Mouse (Mus musculus) forebrain, embryonic 11.5 days (tissue): ENCODE results near the gene Phlda3. TPM values are rescaled to one million over a fixed set of nuclear protein-coding genes. Genes with fewer than 3 reads are reported as not detected.

ENCODE experiments used
- ATAC-seq: fragments of 200-750 bp; cut with Nextera tagmentation; replicated peaks from 2 replicates; pipeline ENCODE4 v1.8.0; 2017; ENCODE audit warnings: moderate TSS enrichment; ENCODE audit not compliant: low FRiP score
- DNase-seq: peaks from one replicate; pipeline ENCODE4 v3.0.0-alpha.2; 2017; ENCODE audit warnings: low spot score
- H3K27ac ChIP-seq: fragments of 300-500 bp; sonication (generic); 2 replicates; pipeline ENCODE4 v1.5.1; 2014; ENCODE audit warnings: low read depth, low read length
- H3K27me3 ChIP-seq: fragments of 300-500 bp; sonication (generic); 2 replicates; pipeline ENCODE4 v1.6.1; 2014; ENCODE audit warnings: mild to moderate bottlenecking, low read length, mixed read lengths; ENCODE audit not compliant: control insufficient read depth, insufficient read depth
- H3K36me3 ChIP-seq: fragments of 300-500 bp; sonication (generic); 2 replicates; pipeline ENCODE4 v1.6.1; 2014; ENCODE audit warnings: mild to moderate bottlenecking, low read length, moderate library complexity, mixed read lengths; ENCODE audit not compliant: control insufficient read depth, insufficient read depth
- H3K4me1 ChIP-seq: fragments of 300-500 bp; sonication (generic); replicated peaks from 2 replicates; pipeline ENCODE4 v1.6.1; 2014; ENCODE audit warnings: low read length, mixed read lengths; ENCODE audit not compliant: control insufficient read depth, insufficient read depth
- H3K4me2 ChIP-seq: fragments of 300-500 bp; sonication (generic); 2 replicates; pipeline ENCODE4 v1.6.1; 2014; ENCODE audit warnings: low read depth, mild to moderate bottlenecking, low read length, moderate library complexity, mixed read lengths; ENCODE audit not compliant: severe bottlenecking
- H3K4me3 ChIP-seq: fragments of 300-500 bp; sonication (generic); 2 replicates; pipeline ENCODE4 v1.5.1; 2014; ENCODE audit warnings: low read depth, low read length
- H3K9ac ChIP-seq: fragments of 300-500 bp; sonication (generic); 2 replicates; pipeline ENCODE4 v1.6.1; 2014; ENCODE audit warnings: low read length
- H3K9me3 ChIP-seq: fragments of 300-500 bp; sonication (generic); 2 replicates; pipeline ENCODE4 v1.6.1; 2016; ENCODE audit warnings: low read length, mixed read lengths; ENCODE audit not compliant: control insufficient read depth
- WGBS: fragments of 180-500 bp; shearing (Covaris S2); extraction: QIAGEN DNeasy Blood & Tissue Kit; methylation state at CpG from one replicate; pipeline ENCODE4 v1.1.7; 2014; 5-methylcytosine and 5-hydroxymethylcytosine counted together
- polyA plus RNA-seq: library from polyadenylated mRNA; unstranded; fragments of >200 nt; fragmentation: Nextera tagmentation; extraction: Ambion mirVana; gene quantifications from 2 replicates; pipeline ENCODE4 v1.2.1, GENCODE M21; 2014

Gene Phlda3
- polyA plus RNA-seq, 1 experiment from 2014 or later: 21.5 TPM

DNA sequence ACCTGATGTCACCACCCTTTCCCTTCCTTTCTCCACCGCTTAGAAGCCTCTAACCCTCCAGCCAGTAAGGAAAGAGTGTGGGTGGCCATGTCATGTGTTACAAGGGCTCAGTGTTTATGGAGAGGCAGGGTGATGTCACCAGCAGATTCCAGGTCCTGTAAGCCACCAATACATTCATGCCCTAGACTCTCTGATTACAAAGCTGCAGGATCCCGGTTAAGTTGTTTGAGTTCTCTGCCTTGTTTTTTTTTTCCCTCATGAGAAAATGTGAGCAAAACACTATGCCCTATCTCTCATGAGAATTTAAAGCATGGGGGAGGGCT, 1.8 kb upstream of the Phlda3 start:
- 78% methylated on average over 2 of the region's 2 CpGs for WGBS

GRCm38 (mm10) chr1:135766592-135767306, 830 bp downstream of the Phlda3 start:
- Histone ChIP-seq H3K4me1 (peaks cover 4% of the 10 kb centered on the region; the same call in 1 of the 2 replicates), H3K9me3 (no peaks in the 10 kb centered on the region), H3K36me3 (no peaks in the 10 kb centered on the region; the same call in 1 of the 2 replicates), H3K4me2 (peak overlapping the region; percentile 97), H3K27ac (peak overlapping the region; percentile 12; the same call in 1 of the 2 replicates), H3K27me3 (no peaks in the 10 kb centered on the region; the same call in 1 of the 2 replicates), H3K4me3 (peak overlapping the region; percentile 54), H3K9ac (peak overlapping the region; percentile 83)
- WGBS: 33% methylated on average over 30 of the region's 30 CpGs
- DNase-seq (no peak), ATAC-seq (peak; percentile 45; the same call in 1 of the 2 replicates)

More for the DNA sequence above, 1.8 kb upstream of the Phlda3 start:
- Histone ChIP-seq H3K9ac (no peak overlapping the region), H3K9me3 (no peaks in the 10 kb centered on the region), H3K27ac (no peak overlapping the region), H3K27me3 (no peaks in the 10 kb centered on the region; the same call in 1 of the 2 replicates), H3K4me1 (peaks cover 4% of the 10 kb centered on the region; the same call in 1 of the 2 replicates), H3K36me3 (no peaks in the 10 kb centered on the region; the same call in 1 of the 2 replicates), H3K4me3 (no peak overlapping the region), H3K4me2 (no peak overlapping the region)
- ATAC-seq: no peak
- DNase-seq: no peak

- H3K4me1 ChIP-seq: peaks cover 4% of the 10 kb centered on the region; the same call in 1 of the 2 replicates
- WGBS: 87% methylated on average over 4 of the region's 4 CpGs
These were observed 1.5 kb downstream of the Phlda3 start for GRCm38 (mm10) chr1:135767324-135767890.

GRCm38 (mm10) chr1:135768400-135768799, 2.5 kb downstream of the Phlda3 start:
- H3K4me1 ChIP-seq: peaks cover 4% of the 10 kb centered on the region; the same call in 1 of the 2 replicates
- no peak overlapping the region for H3K4me2 ChIP-seq
- no peak overlapping the region for H3K27ac ChIP-seq
- DNase-seq (no peak), ATAC-seq (no peak)
- H3K9me3 ChIP-seq: no peaks in the 10 kb centered on the region
- no peaks in the 10 kb centered on the region; the same call in 1 of the 2 replicates for H3K36me3 ChIP-seq
- H3K9ac ChIP-seq: no peak overlapping the region
- H3K27me3 ChIP-seq: no peaks in the 10 kb centered on the region; the same call in 1 of the 2 replicates
- H3K4me3 ChIP-seq: no peak overlapping the region
- WGBS: 84% methylated on average over 2 of the region's 2 CpGs

More at GRCm38 (mm10) chr1:135767324-135767890, 1.5 kb downstream of the Phlda3 start:
- H3K27me3 ChIP-seq: no peaks in the 10 kb centered on the region; the same call in 1 of the 2 replicates
- peak overlapping the region; percentile 97; the same call in 1 of the 2 replicates for H3K4me2 ChIP-seq
- ATAC-seq (no peak), DNase-seq (no peak)
- no peaks in the 10 kb centered on the region; the same call in 1 of the 2 replicates for H3K36me3 ChIP-seq
- H3K27ac ChIP-seq: no peak overlapping the region
- no peak overlapping the region for H3K9ac ChIP-seq
- H3K4me3 ChIP-seq: peak overlapping the region; percentile 54; the same call in 1 of the 2 replicates
- H3K9me3 ChIP-seq: no peaks in the 10 kb centered on the region

DNA sequence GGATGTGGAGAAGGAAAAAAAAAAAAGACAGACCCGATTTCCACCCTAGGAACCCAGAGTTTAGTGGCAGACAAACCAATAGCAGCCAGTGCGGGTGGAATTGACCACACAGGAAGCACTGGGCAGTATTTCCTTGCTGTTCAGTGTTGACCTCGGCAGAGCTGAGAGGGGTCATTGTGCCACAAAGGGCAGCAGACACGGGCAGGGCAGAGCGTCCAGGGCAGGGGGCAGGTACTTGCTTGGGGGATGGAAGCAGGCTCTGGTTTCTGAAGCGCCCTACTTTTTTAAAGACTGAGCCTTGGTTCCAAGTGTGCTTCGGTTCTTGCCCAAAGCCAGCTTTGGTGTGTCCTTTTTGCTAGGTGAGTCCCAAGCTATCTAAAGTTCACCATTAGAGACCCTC, 4.3 kb downstream of the Phlda3 start:
- H3K4me3 ChIP-seq: no peak overlapping the region
- ATAC-seq: no peak
- no peak for DNase-seq
- no peaks in the 10 kb centered on the region for H3K9me3 ChIP-seq
- no peaks in the 10 kb centered on the region; the same call in 1 of the 2 replicates for H3K36me3 ChIP-seq
- 74% methylated on average over 7 of the region's 7 CpGs for WGBS
- H3K27ac ChIP-seq: no peak overlapping the region
- H3K9ac ChIP-seq: no peak overlapping the region
- H3K4me2 ChIP-seq: no peak overlapping the region
- no peaks in the 10 kb centered on the region for H3K27me3 ChIP-seq
- H3K4me1 ChIP-seq: peaks cover 4% of the 10 kb centered on the region; the same call in 1 of the 2 replicates

DNA sequence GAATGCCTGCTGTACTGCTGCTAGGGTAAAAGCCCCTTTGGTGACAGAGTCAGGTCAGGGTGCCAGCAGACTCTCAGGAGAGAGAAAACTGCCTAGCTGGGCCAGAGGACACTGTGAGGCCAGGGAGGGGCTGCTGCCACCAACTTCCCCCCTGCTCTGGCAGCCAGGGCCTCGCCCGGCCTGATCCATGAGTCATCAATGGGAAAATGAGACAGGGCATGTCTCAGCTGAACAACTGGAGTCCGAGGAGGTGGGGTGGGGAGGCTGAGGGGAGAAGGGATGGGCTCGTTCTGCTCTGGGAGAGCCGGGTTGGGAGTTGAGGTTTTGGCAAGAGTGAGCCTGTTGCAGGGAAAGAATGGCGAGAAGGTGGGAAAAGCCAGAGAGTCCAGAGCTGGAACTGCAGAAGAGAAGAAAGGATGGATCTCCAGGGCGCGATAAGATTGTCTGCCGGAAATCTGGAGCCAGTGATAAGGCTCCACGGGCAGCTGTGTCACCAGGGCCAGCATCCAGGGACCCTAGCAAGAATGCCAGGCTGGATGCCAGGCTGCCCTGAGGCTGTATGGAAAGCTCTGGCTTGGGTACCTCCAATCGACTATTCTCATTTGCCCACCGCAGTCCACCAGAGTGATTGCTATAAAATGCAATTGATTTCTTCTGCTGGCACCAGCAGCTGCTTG, 5.1 kb downstream of the Phlda3 start:
- 77% methylated on average over 12 of the region's 12 CpGs for WGBS
- H3K4me2 ChIP-seq: no peak overlapping the region
- no peak overlapping the region for H3K4me3 ChIP-seq
- H3K9me3 ChIP-seq: no peaks in the 10 kb centered on the region
- ATAC-seq (no peak), DNase-seq (no peak)
- H3K27me3 ChIP-seq: no peaks in the 10 kb centered on the region
- H3K4me1 ChIP-seq: peaks cover 4% of the 10 kb centered on the region; the same call in 1 of the 2 replicates
- H3K9ac ChIP-seq: no peak overlapping the region
- H3K27ac ChIP-seq: no peak overlapping the region
- H3K36me3 ChIP-seq: no peaks in the 10 kb centered on the region; the same call in 1 of the 2 replicates

DNA sequence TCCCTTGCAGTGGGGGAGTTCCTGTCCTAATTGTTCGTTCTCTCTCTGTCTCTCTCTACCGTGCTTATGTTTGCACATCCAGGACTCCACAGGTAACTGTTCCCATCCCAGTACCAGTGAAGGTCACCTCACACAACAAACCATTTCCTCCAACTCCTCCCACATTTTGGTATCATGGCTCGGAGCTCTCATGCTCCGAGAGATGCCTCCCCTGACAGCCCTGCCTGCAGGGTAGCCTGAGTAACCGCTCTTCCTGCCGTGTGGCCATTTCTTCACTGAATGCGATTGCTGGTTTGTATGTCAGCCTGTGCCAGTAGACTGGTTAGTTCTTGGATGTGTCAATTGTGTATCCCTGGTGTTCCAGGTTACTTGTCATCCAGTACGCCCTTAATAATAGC, 5.7 kb downstream of the Phlda3 start:
- WGBS: 77% methylated on average over 8 of the region's 8 CpGs
- peaks cover 2% of the 10 kb centered on the region; the same call in 1 of the 2 replicates for H3K4me1 ChIP-seq
- H3K27me3 ChIP-seq: no peaks in the 10 kb centered on the region
- H3K4me2 ChIP-seq: no peak overlapping the region
- no peaks in the 10 kb centered on the region; the same call in 1 of the 2 replicates for H3K36me3 ChIP-seq
- DNase-seq (no peak), ATAC-seq (no peak)
- H3K27ac ChIP-seq: no peak overlapping the region
- H3K9ac ChIP-seq: no peak overlapping the region
- H3K4me3 ChIP-seq: no peak overlapping the region
- no peaks in the 10 kb centered on the region for H3K9me3 ChIP-seq

- H3K4me3 ChIP-seq: no peak overlapping the region
- DNase-seq (no peak), ATAC-seq (no peak)
- no peaks in the 10 kb centered on the region for H3K9me3 ChIP-seq
- H3K36me3 ChIP-seq: no peaks in the 10 kb centered on the region
- no peak overlapping the region for H3K27ac ChIP-seq
- H3K27me3 ChIP-seq: no peaks in the 10 kb centered on the region
- H3K4me2 ChIP-seq: no peak overlapping the region
- H3K4me1 ChIP-seq: no peaks in the 10 kb centered on the region; the same call in 1 of the 2 replicates
- H3K9ac ChIP-seq: no peak overlapping the region
These were observed 10.7 kb downstream of the Phlda3 start for GRCm38 (mm10) chr1:135776596-135776995.
